Mouse (Mus musculus) liver, adult 2 months (tissue): ENCODE measurements at regions not wholly inside any gene's neighbourhood (a gene's known extent, or its start where the extent isn't known, plus 50 kb on each side); places are given as distances from the start of the nearest gene placed in this dataset.

Source experiments
- CTCF ChIP-seq: fragments of 200-500 bp; IDR thresholded peaks from 2 replicates; pipeline ENCODE4 v1.5.1; 2011; ENCODE audit warnings: low read depth, low read length, control low read depth
- POLR2A ChIP-seq: fragments of 200-500 bp; IDR thresholded peaks from 2 replicates; pipeline ENCODE4 v1.6.1; 2011; ENCODE audit warnings: low read length, control low read depth; ENCODE audit not compliant: insufficient read depth; ENCODE audit errors: extremely low read depth

DNA sequence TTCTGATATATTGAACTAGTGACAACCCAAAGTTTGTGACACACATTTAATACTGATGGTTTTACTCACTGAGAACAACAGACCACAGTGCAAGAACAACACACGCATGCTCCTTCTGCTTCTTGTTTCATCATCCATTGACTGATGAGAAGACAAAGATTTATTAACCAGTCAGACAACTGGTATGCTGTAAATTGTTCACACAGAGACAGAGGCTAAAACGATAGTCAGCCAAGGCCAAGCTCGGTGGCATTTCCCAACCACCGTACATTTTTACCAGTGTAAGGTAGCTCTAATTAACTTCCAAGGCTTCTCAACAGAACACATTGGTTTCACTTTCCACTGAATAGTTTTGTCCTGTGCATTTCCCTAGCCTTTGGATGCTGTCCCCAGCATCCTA is 287.8 kb downstream of the 1700129C05Rik start:
- no peak for TF ChIP-seq CTCF
- no peak for TF ChIP-seq POLR2A
